Mouse (Mus musculus) heart, embryonic 14.5 days (tissue): ENCODE data around the gene Ppp1r16b. TPM values are rescaled to one million over a fixed set of nuclear protein-coding genes. Genes with fewer than 3 reads are reported as not detected.
A peak's percentile ranks its signal among the peaks of the same experiment; 100 is the strongest.

Experiments used
- ATAC-seq: fragments of 200-750 bp; cut with Nextera tagmentation; 2 replicates; pipeline ENCODE4 v1.8.0; 2017; ENCODE audit warnings: low read depth, moderate TSS enrichment; ENCODE audit not compliant: insufficient number of reproducible peaks, insufficient read depth, low FRiP score
- H3K27ac ChIP-seq, 2 experiments: fragments of 200-500 bp in 1 of 2; fragments of 300-500 bp in 1 of 2; sonication (generic) in 1 of 2; replicated peaks in 1 of 2; 2 replicates each; pipeline ENCODE4 v1.5.1; 2012 to 2014; ENCODE audit warnings: low read depth in 2 of 2, low read length in 2 of 2, control low read depth in 1 of 2, mild to moderate bottlenecking in 1 of 2, mixed read lengths in 1 of 2; ENCODE audit not compliant: control insufficient read depth in 1 of 2, insufficient read depth in 1 of 2
- H3K27me3 ChIP-seq: fragments of 300-500 bp; sonication (generic); 2 replicates; pipeline ENCODE4 v1.6.1; 2014; ENCODE audit warnings: mild to moderate bottlenecking, low read length, control low read depth; ENCODE audit not compliant: control insufficient read depth, insufficient read depth
- H3K36me3 ChIP-seq: fragments of 300-500 bp; sonication (generic); 2 replicates; pipeline ENCODE4 v1.6.1; 2014; ENCODE audit warnings: mild to moderate bottlenecking, control low read depth, low read length, mixed read lengths; ENCODE audit not compliant: control insufficient read depth, insufficient read depth
- H3K4me1 ChIP-seq, 2 experiments: fragments of 200-500 bp in 1 of 2; fragments of 300-500 bp in 1 of 2; sonication (generic) in 1 of 2; 2 replicates each; pipeline ENCODE4 v1.6.1; 2012 to 2014; ENCODE audit warnings: low read length in 2 of 2, control low read depth in 1 of 2, mixed read lengths in 1 of 2; ENCODE audit not compliant: control insufficient read depth in 2 of 2, insufficient read depth in 2 of 2
- H3K4me2 ChIP-seq: fragments of 300-500 bp; sonication (generic); 2 replicates; pipeline ENCODE4 v1.6.1; 2014; ENCODE audit warnings: mild to moderate bottlenecking, low read length
- H3K4me3 ChIP-seq, 2 experiments: fragments of 200-500 bp in 1 of 2; fragments of 300-500 bp in 1 of 2; sonication (generic) in 1 of 2; 2 replicates each; pipeline ENCODE4 v1.5.1; 2012 to 2014; ENCODE audit warnings: low read length in 2 of 2, mild to moderate bottlenecking in 2 of 2, control low read depth in 1 of 2, low read depth in 1 of 2, moderate library complexity in 1 of 2; ENCODE audit not compliant: control insufficient read depth in 1 of 2, insufficient read depth in 1 of 2
- H3K9ac ChIP-seq: fragments of 300-500 bp; sonication (generic); 2 replicates; pipeline ENCODE4 v1.6.1; 2014; ENCODE audit warnings: mild to moderate bottlenecking, low read length
- H3K9me3 ChIP-seq: fragments of 300-500 bp; sonication (generic); 2 replicates; pipeline ENCODE4 v1.6.1; 2016; ENCODE audit warnings: low read length, control low read depth; ENCODE audit not compliant: control insufficient read depth
- WGBS: fragments of 180-500 bp; shearing (Covaris S2); extraction: QIAGEN DNeasy Blood & Tissue Kit; methylation state at CpG from one replicate; pipeline ENCODE4 v1.1.7; 2014; 5-methylcytosine and 5-hydroxymethylcytosine counted together
- microRNA counts: library from miRNA; unstranded; fragments of <30 nt; microRNA quantifications from one replicate; lab custom pipeline; 2016
- microRNA-seq: library from miRNA; unstranded; fragments of <30 nt; microRNA quantifications from one replicate; pipeline ENCODE4, GENCODE M21; 2016
- polyA plus RNA-seq: library from polyadenylated mRNA; unstranded; fragments of >200 nt; fragmentation: Nextera tagmentation; extraction: Ambion mirVana; gene quantifications from 2 replicates; pipeline ENCODE4 v1.2.1, GENCODE M21; 2014

The Ppp1r16b gene
- polyA plus RNA-seq, 1 experiment from 2014 or later: 4.7 TPM

DNA sequence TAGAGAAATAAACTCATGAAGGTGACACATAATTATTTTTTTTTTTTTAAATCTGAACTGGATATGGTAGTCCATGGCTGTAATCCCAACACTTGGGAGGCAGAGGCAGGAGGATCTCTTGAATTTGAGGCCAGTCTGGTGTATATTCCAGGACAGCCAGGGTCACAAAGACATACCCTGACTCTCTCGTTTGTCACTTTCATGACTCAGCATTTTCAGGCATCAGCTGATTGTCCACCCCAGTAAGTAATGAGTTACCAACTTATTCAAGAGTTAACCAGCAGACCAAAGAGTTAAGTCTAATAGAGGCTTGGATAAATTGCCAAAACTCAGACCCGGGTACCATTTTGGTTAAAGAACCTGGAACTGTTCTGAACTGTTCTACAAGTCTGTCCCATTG, 130.7 kb downstream of the Ppp1r16b start:
- no peak for ATAC-seq
- Histone ChIP-seq H3K9me3 (no peaks in the 10 kb centered on the region), H3K4me3 (no peak overlapping the region), H3K27ac (no peak overlapping the region), H3K4me1 (peaks cover 4 to 12% of the 10 kb centered on the region in 2 experiments), H3K27me3 (no peaks in the 10 kb centered on the region), H3K36me3 (peaks cover 6% of the 10 kb centered on the region; the same call in 1 of the 2 replicates), H3K9ac (no peak overlapping the region), H3K4me2 (no peak overlapping the region)
- 89% methylated on average over 2 of the region's 2 CpGs for WGBS

DNA sequence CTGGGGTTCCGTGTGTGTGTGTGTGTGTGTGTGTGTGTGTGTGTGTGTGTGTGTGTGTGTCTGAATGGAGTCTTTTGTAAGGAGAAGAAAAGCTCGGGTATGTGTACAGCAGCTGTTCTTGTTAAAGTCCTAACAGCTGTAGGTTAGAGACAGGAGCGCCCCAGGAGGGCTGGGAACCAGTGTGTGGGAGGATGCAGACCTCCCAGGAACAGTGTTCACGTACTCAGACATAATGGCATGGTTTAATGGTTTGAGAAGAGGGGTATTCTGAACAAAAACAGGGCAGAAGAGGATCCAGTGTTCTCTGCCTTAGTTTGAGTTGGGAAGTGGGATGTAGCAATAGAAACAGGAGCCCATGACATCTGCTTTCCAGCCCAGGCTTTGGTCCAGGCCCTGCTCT, 134.1 kb downstream of the Ppp1r16b start:
- H3K9me3 ChIP-seq: no peaks in the 10 kb centered on the region

GRCm38 (mm10) chr2:158800788-158801187, 135.6 kb downstream of the Ppp1r16b start:
- Histone ChIP-seq H3K27me3 (no peaks in the 10 kb centered on the region), H3K27ac (no peak overlapping the region), H3K4me1 (no peaks in the 10 kb centered on the region), H3K9ac (no peak overlapping the region), H3K9me3 (no peaks in the 10 kb centered on the region), H3K36me3 (peaks cover 49% of the 10 kb centered on the region), H3K4me3 (no peak overlapping the region), H3K4me2 (no peak overlapping the region)
- WGBS: 96% methylated on average over 8 of the region's 8 CpGs
- no peak for ATAC-seq

More for the DNA sequence above, 134.1 kb downstream of the Ppp1r16b start:
- H3K4me3 ChIP-seq: no peak overlapping the region
- H3K9ac ChIP-seq: no peak overlapping the region
- H3K4me2 ChIP-seq: no peak overlapping the region
- H3K36me3 ChIP-seq: peaks cover 37% of the 10 kb centered on the region
- peaks cover 2 to 4% of the 10 kb centered on the region in 2 experiments; a peak in 3 of 4 replicates for H3K4me1 ChIP-seq
- H3K27ac ChIP-seq: no peak overlapping the region
- H3K27me3 ChIP-seq: no peaks in the 10 kb centered on the region
- ATAC-seq: no peak
- WGBS: 85% methylated on average over 4 of the region's 4 CpGs

DNA sequence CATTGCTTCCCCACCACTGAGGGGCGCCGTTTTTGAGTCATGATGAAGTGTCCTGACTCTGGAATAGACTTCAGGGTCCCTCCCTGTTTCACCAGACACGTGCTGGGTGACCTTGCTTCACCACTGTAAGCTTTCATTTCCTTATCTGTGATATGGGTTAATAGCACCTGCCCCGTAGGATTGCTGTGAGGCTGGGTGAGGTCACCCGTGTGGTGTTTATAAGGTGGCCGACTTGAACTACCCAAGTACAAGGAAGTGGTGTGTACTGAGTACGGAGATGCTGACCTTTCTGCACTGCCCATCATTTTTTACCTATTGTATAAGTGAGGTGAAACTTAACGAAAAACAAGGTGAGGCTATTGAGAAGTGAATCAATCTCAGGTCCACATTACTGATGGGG, 138.4 kb downstream of the Ppp1r16b start:
- no peaks in the 10 kb centered on the region for H3K9me3 ChIP-seq
- no peak overlapping the region for H3K9ac ChIP-seq
- H3K27ac ChIP-seq: no peak overlapping the region
- H3K4me2 ChIP-seq: no peak overlapping the region
- WGBS: 81% methylated on average over 8 of the region's 8 CpGs
- no peak for ATAC-seq
- no peaks in the 10 kb centered on the region for H3K4me1 ChIP-seq
- no peak overlapping the region for H3K4me3 ChIP-seq
- no peaks in the 10 kb centered on the region for H3K27me3 ChIP-seq
- peaks cover 70% of the 10 kb centered on the region for H3K36me3 ChIP-seq

DNA sequence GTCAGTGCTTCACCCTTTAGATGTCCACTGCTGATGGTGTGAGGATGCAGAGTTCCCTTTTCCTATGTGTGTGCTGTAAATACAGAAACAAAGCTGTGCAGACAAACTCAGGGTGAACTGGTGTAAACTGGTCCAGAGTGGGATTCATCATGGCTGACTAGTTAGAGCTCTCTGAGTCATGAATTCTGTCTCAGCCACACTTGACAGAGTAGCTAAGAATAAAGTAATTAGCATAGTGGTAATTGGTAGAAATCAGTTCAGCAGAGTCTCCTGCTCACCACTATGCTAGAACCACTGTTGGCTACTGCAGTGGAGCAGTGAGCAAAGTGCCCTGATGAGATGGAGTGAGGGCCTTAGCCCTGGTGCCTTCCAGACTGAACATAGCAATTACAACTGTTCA, 150.5 kb downstream of the Ppp1r16b start:
- Histone ChIP-seq H3K9ac (no peak overlapping the region), H3K27ac (no peak overlapping the region)
- no peak for ATAC-seq

More for the DNA sequence above, 150.5 kb downstream of the Ppp1r16b start:
- H3K4me1 ChIP-seq: no peaks in the 10 kb centered on the region
- no peaks in the 10 kb centered on the region for H3K27me3 ChIP-seq
- no peak overlapping the region for H3K4me3 ChIP-seq
- no peaks in the 10 kb centered on the region for H3K9me3 ChIP-seq
- peaks cover 68% of the 10 kb centered on the region for H3K36me3 ChIP-seq
- H3K4me2 ChIP-seq: no peak overlapping the region

MicroRNAs encoded within 50 kb of the gene (microRNA counts, 519-probe panel; counts per million panel counts)
- microRNA mmu-miR-3474 (lab: Ali Mortazavi, UCI): 322 counts per million, percentile 70 among the panel's probes with 10 or more counts

Small RNA genes lying within 50 kb of the gene (microRNA-seq; reads per million reads assigned to microRNA genes)
- gene Gm26141: not detected
- gene Mir3474: 2.0 reads per million

Other genes with a start within 250 kb of the Ppp1r16b start
- gene Adig, start 162.8 kb upstream of the Ppp1r16b start, polyA plus RNA-seq: not detected in 2 replicates
- 0.15 TPM in 1 of 2 replicates, not detected in the other for gene Arhgap40, start 152.6 kb upstream of the Ppp1r16b start, polyA plus RNA-seq
- gene Slc32a1, start 54.6 kb upstream of the Ppp1r16b start, polyA plus RNA-seq: not detected in 2 replicates
- 7.9 and 8.6 TPM in 2 replicates for gene Actr5, start 40.5 kb upstream of the Ppp1r16b start, polyA plus RNA-seq
- 56.2 and 58.5 TPM in 2 replicates for gene Fam83d, start 102.7 kb downstream of the Ppp1r16b start, polyA plus RNA-seq
- 14.2 and 15.4 TPM in 2 replicates for gene Dhx35, start 129.4 kb downstream of the Ppp1r16b start, polyA plus RNA-seq